Mouse (Mus musculus) ovary, postnatal 36 days (tissue): ENCODE measurements around the gene Trmu.

ENCODE experiments used
- DNase-seq: peaks from one replicate; pipeline ENCODE4 v3.0.0; 2022; ENCODE audit warnings: low spot score, mixed read lengths

Trmu gene

DNA sequence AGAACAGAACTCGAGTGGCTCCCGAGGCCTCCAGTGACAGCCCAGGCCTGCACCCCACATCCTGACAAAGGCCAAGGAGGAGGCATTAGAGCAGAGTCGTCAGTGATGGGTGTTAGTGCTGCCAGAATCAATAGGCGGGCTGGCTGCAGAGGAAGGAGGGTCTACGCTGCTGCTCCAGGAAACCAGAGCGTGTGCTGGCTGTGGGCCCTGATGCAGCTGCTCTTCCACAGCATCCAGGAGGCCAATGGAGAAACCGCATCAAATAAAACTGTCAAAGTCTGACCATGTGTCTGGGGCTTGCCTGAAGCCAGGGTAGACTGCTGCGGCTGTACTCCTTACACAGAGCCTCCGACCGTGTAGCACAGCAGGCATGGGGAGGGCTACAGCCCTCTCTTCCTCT, 18.0 kb downstream of the Trmu start:
- no peak for DNase-seq

DNA sequence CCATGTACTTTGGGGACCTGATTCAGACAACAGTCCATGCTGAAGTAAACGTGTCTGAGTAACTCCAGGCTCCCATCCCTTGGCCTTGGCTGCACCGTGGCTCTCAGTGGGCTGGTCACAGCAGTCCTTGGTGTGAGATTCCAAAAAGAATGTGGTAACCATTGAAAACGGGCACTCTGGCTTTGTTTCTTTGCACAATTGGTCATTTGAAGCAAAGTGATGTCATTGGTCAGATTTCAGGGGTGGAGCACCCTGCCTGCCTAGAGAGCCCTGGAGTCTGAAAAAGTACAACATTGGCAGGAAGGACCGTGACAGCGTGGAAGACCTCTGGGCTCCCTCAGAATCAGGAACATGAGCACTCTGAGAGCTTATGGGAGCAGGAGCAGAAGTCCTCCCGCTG, 20.3 kb downstream of the Trmu start:
- no peak for DNase-seq

DNA sequence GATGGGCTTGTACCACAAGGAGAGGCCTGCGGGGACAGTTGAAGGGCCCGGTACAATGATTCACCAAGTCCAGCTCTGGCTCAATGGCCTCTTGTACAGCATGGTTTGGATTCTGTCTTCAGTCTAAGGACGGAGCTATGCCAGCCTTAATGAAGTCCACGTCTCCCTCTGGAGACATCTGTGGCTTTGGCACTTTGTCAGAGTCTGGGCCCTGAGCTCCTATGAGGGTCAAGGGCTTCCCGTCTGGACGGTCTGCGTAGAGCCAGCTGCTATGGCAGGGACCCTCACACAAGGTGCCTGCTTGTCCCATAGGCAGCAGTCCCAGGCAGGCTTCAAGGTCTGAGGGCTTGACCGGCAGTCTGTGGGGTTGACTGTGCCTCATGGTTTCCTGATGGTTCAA, 21.2 kb downstream of the Trmu start:
- DNase-seq: no peak

DNA sequence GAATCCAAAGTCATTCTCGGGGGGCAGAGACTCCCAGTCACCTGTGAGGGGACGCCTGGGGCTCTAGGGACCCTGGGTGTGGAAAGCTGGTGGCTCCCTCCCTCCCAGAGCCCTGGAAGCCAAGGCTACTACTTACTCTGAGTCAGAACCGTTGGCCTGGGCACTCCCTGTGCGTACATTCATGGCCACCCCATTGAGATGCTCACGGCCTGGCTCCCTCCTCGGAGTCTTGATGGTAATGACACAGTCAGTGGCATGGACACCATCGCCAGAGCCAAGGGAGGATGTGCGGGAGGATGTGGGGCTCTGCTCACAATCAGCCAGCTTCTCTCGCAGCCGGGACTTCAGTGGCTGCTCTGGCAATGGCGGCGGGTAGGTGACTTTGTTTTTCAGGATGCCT, 21.7 kb downstream of the Trmu start:
- no peak for DNase-seq

DNA sequence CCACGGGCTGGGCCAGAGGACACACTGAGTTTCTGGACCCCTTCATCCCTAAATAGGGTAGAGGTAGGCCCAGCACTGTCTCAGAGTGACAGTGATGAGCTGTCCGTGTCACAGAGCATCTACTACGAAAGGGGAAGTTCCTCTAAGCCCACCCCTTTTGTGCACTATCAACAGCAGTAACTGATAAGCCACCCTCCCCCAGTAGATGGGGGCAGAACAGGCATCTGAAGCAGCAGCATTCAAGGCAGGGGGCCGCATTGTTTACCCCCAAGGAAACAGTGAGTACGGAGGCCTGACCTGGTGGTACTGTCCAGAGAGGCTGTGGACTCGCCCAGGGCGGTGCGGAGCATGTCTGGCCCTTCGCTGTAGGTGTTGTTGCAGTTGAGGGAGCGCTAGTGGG, 23.4 kb downstream of the Trmu start:
- DNase-seq: no peak

DNA sequence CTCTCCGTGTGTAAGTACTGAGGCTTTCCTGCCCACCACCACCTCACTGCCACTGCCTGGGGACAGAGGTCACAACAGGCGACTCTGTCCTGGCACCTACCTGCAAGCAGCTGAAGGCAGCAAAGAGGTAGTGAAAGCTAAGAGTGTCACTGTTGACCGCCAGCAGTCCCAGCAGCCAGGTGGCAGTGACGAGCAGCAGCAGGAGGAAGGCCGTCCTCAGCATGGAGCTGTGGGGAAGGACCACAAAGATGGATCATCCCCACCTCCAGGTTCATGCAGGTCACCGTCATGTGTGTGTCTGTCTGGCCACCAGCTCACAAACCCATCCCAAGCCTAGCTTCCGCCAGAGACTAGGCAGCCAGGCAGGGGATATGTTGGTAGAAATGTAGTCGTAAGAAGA, 24.7 kb downstream of the Trmu start:
- DNase-seq: no peak

DNA sequence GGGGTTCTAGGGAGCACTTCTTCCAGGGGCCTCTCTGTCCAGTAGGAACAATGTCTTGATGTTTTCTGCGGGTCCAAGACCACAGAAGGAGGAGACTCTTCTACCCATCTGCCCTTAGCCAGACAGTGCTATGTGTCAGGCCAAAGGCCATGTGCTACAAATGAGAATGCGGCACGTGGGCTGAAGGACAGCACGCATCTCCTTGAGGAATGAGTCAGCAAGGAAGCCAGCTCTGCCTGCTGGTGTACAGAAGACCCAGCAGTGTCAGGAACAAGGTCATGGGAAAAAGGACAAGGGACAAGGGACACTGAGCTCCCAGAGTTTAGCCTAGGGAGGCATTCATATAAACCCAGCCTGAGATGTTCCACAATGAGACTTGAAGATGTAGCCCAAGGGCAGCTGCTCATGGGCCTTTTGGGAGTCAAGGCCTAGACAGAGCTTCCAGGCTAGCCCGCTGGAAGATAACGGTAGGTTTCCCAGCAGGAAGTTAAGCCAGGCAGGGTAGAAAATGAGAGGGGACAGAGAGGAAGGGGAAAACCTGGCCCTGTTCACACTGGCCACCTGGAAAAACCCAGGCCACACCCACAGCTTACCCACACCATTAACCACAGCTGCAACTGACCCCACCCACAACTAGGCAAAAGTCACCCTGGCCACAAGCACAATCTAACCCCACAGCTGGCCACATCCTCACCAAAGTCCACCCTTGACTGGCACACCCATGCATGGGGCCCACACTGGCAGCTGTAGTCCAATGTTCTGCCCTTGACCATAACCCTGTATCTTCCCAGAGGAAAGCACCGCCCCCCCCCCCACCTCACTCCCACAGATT, 29.8 kb downstream of the Trmu start:
- no peak for DNase-seq

DNA sequence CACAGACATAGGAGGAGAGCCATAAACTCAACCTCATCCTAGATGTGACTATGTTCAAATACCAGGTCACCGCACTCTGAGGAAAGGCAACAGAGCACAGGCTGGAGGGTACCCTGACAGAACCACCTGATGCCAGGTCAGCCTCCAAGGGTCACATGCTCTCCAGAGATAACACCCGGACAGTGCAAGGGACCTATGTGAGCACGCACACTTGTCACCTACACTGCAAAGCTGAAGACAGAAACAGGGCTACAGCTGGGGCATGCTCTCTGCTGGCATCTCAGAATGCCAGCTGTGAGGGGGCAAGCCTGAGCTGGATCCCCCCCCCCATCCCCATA, 30.3 kb downstream of the Trmu start:
- DNase-seq: no peak

DNA sequence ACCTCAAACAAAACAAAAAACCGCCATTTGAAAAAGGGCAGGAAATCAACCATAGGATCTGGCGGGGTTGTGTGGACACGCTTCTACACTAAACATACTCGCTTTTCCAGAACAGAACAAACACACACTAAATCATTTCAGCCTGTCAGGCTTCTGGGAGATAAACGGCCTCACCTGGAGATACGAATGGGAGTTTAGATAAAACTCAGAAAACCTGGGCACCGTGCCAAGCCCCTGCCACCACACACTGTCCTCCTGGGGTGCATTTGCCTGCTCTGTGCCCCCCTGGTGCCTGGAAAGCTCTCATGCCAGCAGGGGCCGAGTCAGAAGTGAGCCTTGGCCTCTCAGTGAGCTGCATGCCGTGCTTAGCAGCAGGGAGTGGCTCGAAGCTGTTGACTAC, 30.8 kb downstream of the Trmu start:
- DNase-seq: peak; percentile 57

DNA sequence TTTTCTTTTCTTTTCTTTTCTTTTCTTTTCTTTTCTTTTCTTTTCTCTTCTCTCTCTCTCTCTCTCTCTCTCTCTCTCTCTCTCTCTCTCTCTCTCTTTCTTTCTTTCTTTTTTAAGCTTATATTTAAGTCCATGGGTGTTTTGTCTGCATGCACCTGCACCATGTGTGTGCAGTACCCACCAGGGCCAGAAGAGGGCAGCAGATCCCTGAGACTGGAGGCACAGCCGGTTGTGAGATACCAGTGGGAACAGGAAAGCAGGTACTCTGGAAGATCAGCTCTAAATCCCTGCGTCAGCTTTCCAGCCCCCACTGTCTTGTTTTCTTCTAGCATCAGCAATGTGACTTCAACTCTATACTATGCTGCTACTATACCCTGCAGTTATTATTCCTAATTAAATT, 34.5 kb downstream of the Trmu start:
- peak; percentile 65 for DNase-seq

DNA sequence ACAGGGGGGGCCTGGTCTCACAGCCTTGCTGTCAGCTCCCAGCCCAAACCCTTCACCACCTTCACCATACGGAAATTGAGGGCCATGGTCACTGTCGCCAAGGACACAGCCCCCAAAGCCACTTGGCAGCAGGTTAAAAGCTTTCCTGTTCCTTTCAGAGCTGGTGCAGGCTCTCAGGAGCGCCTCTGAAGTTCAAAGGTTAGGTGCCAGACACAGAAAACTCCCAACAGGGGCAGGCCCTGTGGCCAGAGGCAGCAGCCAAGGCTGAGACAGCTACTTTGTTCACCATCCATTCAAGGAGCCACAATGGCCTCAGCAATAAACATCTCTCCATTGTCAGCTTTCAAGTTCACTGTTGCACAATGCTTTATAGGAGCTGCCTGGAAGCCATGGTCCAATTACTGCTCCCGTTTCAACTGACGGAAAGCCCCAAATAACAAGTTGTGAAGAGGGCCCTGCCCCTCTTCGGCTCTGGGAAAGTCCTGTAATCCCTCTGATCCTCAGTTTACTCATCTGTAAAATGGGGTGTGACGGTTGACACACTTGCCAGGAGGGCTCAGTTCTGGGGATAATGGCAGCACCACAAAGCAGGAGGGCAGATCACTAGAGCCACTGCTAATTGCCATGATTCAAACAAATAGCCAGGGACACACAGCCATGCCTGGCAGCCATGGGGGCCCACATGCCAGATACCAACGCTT, 40.2 kb downstream of the Trmu start:
- no peak for DNase-seq

DNA sequence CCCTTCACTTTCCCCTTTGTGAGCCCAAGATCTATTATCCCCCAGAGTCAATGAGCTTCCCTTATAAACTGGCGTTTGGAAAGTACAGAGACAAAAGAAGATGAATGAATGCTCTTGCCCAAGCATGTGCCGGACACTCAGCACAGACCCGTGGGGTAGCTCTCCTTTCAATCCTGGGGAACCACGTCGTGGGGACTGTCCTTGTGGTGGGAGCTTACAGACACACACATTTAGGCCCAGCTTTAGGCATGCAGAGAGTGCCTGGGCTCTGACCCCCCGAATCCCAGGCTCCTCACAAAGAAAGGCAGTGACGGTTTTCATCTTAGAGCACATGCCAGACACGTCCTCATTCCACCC, 40.8 kb downstream of the Trmu start:
- DNase-seq: no peak

DNA sequence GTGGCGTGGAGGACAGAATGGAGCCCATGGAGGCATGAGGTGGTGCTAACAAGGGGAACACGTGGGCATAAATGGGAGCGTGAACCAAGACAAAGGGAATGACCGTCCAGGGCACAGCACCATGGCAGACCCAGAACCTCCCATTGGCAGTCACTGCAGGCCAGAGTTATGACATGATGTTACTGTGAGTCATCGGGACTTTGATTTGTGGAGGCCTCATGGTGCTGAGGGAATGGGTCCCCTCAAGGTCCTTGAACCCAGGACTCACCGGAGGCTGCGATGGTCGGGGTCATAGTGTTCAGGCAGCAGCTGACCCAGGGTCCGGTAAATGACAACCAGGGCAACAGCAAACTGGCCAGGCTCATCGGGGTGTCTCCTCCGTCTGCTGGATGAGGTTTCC, 42.7 kb downstream of the Trmu start:
- DNase-seq: no peak

DNA sequence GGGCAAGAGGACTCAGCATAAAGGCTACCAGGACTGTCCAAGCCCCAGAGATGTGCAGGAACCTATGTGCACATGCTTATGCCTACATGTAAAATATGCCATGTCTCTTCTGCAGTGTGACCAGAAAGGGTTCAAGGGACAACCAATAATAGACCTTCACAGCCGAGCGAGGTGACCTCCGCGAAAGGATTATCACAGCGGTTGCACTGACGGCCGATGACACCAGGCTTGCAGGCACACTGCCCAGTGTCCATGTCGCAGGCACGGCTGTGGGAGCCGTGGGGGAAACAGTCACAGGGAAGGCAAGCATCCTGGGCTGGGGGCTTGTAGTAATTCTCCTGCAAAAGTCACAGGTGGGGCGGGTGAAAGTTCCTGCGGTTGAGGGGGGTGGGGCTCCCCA, 49.0 kb downstream of the Trmu start:
- no peak for DNase-seq

DNA sequence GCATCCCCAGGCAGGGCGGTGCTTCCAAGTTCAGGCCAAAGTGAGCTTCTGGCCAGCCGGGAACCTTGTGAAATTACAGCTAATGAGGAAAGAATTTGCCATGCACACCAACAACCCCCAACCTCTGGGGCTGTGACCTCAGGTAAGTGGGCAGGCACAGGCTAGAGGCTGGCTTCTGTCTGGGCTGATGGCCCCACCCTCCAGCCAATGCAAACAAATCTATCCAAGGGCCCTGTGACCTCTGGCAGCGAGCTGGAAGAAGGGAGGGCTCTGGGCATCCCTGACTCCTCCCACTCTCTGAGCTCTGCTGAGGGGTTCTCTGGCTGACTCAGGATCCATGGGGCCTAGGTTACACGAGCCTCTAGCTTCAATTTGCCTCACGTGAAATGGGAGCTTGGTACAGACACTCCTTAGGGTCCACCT, 56.5 kb downstream of the Trmu start:
- DNase-seq: peak; percentile 51
